Mouse (Mus musculus): ENCODE results near the gene Gdpd3. TPM values are rescaled to one million over a fixed set of nuclear protein-coding genes. Genes with fewer than 3 reads are reported as not detected.

Gdpd3 gene
- polyA plus RNA-seq, 1 experiment from 2014 or later = 1.7 TPM

DNA sequence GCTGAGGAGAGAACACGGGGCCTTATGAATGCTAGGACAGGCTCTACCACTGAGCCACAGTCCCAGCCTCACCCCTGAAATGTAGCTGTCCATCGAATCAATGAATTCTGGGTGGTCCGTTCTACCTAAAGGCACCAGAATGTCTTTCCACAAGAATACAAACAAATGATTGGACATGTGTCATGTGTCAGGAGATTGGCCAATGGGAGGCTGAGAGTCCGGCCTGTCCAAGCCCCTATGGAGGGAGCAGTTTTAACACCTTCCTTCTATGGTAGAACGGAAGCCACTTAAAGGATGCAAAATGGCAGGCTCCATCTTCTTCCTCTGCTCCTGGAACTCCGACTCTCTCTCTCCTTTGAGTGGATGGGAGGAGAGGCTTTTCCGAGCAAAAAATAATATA, 51.5 kb downstream of the Gdpd3 start:
- 83% methylated on average over 7 of the region's 7 CpGs for WGBS
- no peak for ATAC-seq

DNA sequence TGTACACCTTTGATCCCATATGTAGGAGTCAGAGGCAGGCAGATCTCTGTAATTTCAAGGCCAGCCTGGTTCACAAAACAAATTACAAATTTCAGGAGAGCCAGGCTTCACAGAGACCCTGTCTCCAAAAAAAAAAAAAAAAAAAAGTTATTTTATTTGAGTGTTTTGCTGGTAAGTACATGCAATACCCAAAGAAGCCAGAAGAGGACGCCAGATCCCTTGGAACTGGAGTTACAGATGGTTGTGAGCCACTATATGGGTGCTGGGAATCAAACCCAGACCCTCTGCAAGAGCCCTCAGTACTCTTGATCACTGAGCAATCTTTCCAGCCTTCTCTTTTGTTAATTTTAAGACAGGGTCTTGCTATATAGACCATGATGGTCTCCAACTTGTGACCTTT, 52.7 kb downstream of the Gdpd3 start:
- Histone ChIP-seq H3K36me3 (ENCODE audit: poor library complexity, severe bottlenecking) (no peaks in the 10 kb centered on the region), H3K27ac (no peak overlapping the region), H3K4me2 (no peak overlapping the region), H3K4me1 (peaks cover 15% of the 10 kb centered on the region), H3K27me3 (no peaks in the 10 kb centered on the region; the same call in 1 of the 2 replicates), H3K4me3 (no peak overlapping the region), H3K9me3 (replicated peaks) (no peaks in the 10 kb centered on the region; the same call in 1 of the 2 replicates), H3K9ac (no peak overlapping the region)
- WGBS = 35% methylated on average over 1 of the region's 1 CpGs
- no peak for ATAC-seq

More for the DNA sequence above, 51.5 kb downstream of the Gdpd3 start:
- Histone ChIP-seq H3K36me3 (ENCODE audit: poor library complexity, severe bottlenecking) (no peaks in the 10 kb centered on the region), H3K4me2 (no peak overlapping the region), H3K4me3 (no peak overlapping the region), H3K9me3 (replicated peaks) (no peaks in the 10 kb centered on the region; the same call in 1 of the 2 replicates), H3K27me3 (no peaks in the 10 kb centered on the region; the same call in 1 of the 2 replicates), H3K27ac (no peak overlapping the region), H3K4me1 (peaks cover 7% of the 10 kb centered on the region), H3K9ac (no peak overlapping the region)

DNA sequence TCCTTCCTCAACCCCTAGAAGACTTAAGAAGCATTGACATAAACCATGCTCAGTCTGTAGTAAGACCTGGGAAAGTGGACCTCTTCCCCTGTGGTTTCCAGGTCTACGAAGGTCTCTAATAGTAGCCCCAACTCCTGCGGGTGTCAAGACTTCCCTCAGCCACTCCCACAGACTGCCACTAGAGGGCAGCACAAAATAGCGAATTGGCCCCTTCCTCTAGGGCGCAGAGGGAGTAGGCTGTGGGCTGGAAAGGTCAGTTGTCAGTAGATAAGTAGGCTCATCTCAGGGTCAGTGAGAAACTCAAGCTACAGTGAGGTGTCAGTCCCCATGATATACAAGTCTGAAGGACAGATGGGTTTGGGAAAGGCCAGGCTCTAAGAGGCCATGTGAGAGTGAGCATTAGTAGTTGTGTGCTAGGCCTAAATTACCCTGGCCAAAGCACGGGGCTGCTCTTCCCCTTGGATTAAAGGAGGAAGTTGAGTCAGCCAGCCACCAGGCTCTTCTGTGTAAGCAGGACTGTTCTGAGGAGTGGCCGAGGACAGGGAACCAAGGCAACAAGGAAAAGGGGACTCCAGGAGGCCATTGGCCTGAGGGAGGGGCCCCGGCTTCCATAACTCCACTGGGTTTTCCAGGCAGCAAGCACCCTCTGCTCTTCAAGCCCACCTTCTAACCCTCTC, 55.8 kb downstream of the Gdpd3 start:
- 25% methylated on average over 7 of the region's 7 CpGs for WGBS
- H3K4me3 ChIP-seq = 0 out of 2 replicates have a peak overlapping the region, but pooled peaks have one; percentile 69
- peak; percentile 28; the same call in 1 of the 2 replicates for ATAC-seq

DNA sequence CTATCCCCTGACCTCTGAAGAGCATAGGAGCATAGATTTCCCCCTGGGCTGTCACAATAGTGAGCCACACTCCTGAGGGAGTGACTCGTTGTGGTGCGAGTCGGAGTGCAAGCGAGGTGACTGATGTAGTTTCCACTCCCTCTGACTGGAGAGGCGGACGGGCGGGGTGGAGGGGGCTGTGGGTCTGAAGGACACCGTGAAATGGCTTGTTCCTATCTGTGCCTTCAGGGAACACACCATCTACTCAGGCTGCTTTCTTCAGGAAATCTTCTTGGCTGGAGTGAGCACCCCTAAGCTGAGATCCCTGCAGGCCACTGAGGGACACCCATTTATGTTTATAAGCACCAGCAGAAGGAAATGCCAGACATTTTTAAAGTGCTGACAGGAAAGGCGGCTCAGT, 56.6 kb downstream of the Gdpd3 start:
- no peaks in the 10 kb centered on the region for H3K27me3 ChIP-seq
- peak overlapping the region; percentile 76 for H3K4me2 ChIP-seq
- WGBS = 18% methylated on average over 9 of the region's 9 CpGs
- H3K27ac ChIP-seq = peak overlapping the region; percentile 78
- peak overlapping the region; percentile 69 for H3K4me3 ChIP-seq
- H3K36me3 ChIP-seq (ENCODE audit: poor library complexity, severe bottlenecking) = no peaks in the 10 kb centered on the region
- H3K9ac ChIP-seq = peak overlapping the region; percentile 83
- peaks cover 46% of the 10 kb centered on the region for H3K4me1 ChIP-seq
- no peaks in the 10 kb centered on the region; the same call in 1 of the 2 replicates for H3K9me3 ChIP-seq (replicated peaks)
- ATAC-seq = peak; percentile 41

More for the DNA sequence above, 55.8 kb downstream of the Gdpd3 start:
- H3K36me3 ChIP-seq (ENCODE audit: poor library complexity, severe bottlenecking) = no peaks in the 10 kb centered on the region
- H3K27me3 ChIP-seq = no peaks in the 10 kb centered on the region; the same call in 1 of the 2 replicates
- peak overlapping the region; percentile 76 for H3K4me2 ChIP-seq
- H3K9me3 ChIP-seq (replicated peaks) = no peaks in the 10 kb centered on the region; the same call in 1 of the 2 replicates
- H3K9ac ChIP-seq = peak overlapping the region; percentile 83
- H3K27ac ChIP-seq = peak overlapping the region; percentile 78
- H3K4me1 ChIP-seq = peaks cover 41% of the 10 kb centered on the region

DNA sequence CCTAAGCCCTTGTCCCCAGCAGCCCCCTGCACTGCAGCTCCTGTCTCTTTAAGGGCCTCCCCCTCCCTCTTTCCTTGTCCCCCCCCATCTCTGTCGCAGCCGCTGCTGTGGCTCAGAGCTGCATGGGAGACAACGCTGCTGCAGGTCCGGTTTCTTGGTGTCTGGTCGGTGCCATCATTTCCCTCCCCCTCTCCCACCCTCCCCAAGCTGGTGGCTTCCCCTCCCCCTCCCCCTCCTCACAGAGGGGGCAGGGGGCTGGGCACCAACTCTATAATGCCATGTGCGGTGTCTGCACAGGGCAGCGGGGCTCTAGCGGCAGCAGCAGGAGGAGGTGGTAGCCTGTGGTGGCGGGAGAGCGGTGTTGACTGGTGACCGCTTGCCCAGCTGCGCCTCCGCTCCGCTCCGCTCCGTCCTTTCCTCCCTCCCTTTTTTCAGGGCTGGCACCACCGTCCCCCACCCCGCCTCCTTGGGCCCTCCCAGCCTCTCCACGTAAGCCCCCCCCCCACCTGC, 57.1 kb downstream of the Gdpd3 start:
- H3K4me1 ChIP-seq = peaks cover 46% of the 10 kb centered on the region
- peak overlapping the region; percentile 78 for H3K27ac ChIP-seq
- H3K9ac ChIP-seq = peak overlapping the region; percentile 83
- no peaks in the 10 kb centered on the region for H3K27me3 ChIP-seq
- H3K4me2 ChIP-seq = peak overlapping the region; percentile 76
- no peaks in the 10 kb centered on the region for H3K36me3 ChIP-seq (ENCODE audit: poor library complexity, severe bottlenecking)
- no peaks in the 10 kb centered on the region; the same call in 1 of the 2 replicates for H3K9me3 ChIP-seq (replicated peaks)
- WGBS = 0% methylated on average over 6 of the region's 19 CpGs
- peak; percentile 80 for ATAC-seq
- H3K4me3 ChIP-seq = peak overlapping the region; percentile 69

DNA sequence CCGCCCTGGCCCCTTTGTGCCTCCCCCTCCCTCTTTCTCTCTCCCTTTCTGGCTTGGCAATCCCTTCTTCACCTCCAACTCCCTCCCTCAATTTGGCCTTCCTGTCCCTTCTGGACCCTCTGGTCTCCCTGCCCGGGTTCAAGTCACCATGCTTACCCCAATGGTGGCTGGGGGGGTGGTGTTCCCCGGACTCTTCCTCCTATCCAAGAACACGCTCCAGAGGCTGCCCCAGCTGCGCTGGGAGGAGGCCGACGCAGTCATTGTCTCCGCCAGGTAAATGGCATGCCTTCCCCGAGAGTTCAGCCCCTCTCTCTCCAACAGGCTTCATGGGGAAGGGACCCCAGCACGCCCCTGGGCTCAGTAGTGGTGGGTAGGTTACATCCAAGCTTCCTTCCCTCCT, 57.8 kb downstream of the Gdpd3 start:
- peak overlapping the region; percentile 69 for H3K4me3 ChIP-seq
- peak overlapping the region; percentile 78 for H3K27ac ChIP-seq
- no peaks in the 10 kb centered on the region; the same call in 1 of the 2 replicates for H3K9me3 ChIP-seq (replicated peaks)
- H3K27me3 ChIP-seq = no peaks in the 10 kb centered on the region
- H3K9ac ChIP-seq = peak overlapping the region; percentile 83
- WGBS = 4% methylated on average over 10 of the region's 10 CpGs
- peaks cover 5% of the 10 kb centered on the region for H3K36me3 ChIP-seq (ENCODE audit: poor library complexity, severe bottlenecking)
- no peak for ATAC-seq
- peaks cover 46% of the 10 kb centered on the region for H3K4me1 ChIP-seq
- H3K4me2 ChIP-seq = peak overlapping the region; percentile 76

Other genes with a start within 250 kb of the Gdpd3 start
- gene Eif3c, start 199.9 kb upstream of the Gdpd3 start, polyA plus RNA-seq (2015; fragmentation: Nextera tagmentation; extraction: Ambion mirVana) = 209 and 212 TPM in 2 replicates
- 0.38 and 0.46 TPM in 2 replicates for gene Apobr, start 181.4 kb upstream of the Gdpd3 start, polyA plus RNA-seq (2015; fragmentation: Nextera tagmentation; extraction: Ambion mirVana)
- gene Cln3, start 180.5 kb upstream of the Gdpd3 start, polyA plus RNA-seq (2015; fragmentation: Nextera tagmentation; extraction: Ambion mirVana) = 26.3 and 30.8 TPM in 2 replicates
- gene Il27, start 171.4 kb upstream of the Gdpd3 start, polyA plus RNA-seq (2015; fragmentation: Nextera tagmentation; extraction: Ambion mirVana) = not detected in 2 replicates
- gene Nupr1, start 135.5 kb upstream of the Gdpd3 start, polyA plus RNA-seq (2015; fragmentation: Nextera tagmentation; extraction: Ambion mirVana) = 2.1 and 2.5 TPM in 2 replicates
- 57.3 and 64.6 TPM in 2 replicates for gene Sgf29, start 117.0 kb upstream of the Gdpd3 start, polyA plus RNA-seq (2015; fragmentation: Nextera tagmentation; extraction: Ambion mirVana)
- 0.46 and 0.68 TPM in 2 replicates for gene Sult1a1, start 89.9 kb upstream of the Gdpd3 start, polyA plus RNA-seq (2015; fragmentation: Nextera tagmentation; extraction: Ambion mirVana)
- 183 and 187 TPM in 2 replicates for gene Bola2, start 70.9 kb upstream of the Gdpd3 start, polyA plus RNA-seq (2015; fragmentation: Nextera tagmentation; extraction: Ambion mirVana)
- gene Slx1b, start 70.5 kb upstream of the Gdpd3 start, polyA plus RNA-seq (2015; fragmentation: Nextera tagmentation; extraction: Ambion mirVana) = 16.6 TPM in 2 replicates
- 72.7 and 77.1 TPM in 2 replicates for gene Coro1a, start 58.5 kb upstream of the Gdpd3 start, polyA plus RNA-seq (2015; fragmentation: Nextera tagmentation; extraction: Ambion mirVana)
- 75.3 and 78.3 TPM in 2 replicates for gene Mapk3, start 6.7 kb upstream of the Gdpd3 start, polyA plus RNA-seq (2015; fragmentation: Nextera tagmentation; extraction: Ambion mirVana)
- 124 and 143 TPM in 2 replicates for gene Ypel3, start 10.6 kb downstream of the Gdpd3 start, polyA plus RNA-seq (2015; fragmentation: Nextera tagmentation; extraction: Ambion mirVana)
- 0.43 and 0.55 TPM in 2 replicates for gene Tbx6, start 15.1 kb downstream of the Gdpd3 start, polyA plus RNA-seq (2015; fragmentation: Nextera tagmentation; extraction: Ambion mirVana)
- 246 and 258 TPM in 2 replicates for gene Ppp4c, start 26.2 kb downstream of the Gdpd3 start, polyA plus RNA-seq (2015; fragmentation: Nextera tagmentation; extraction: Ambion mirVana)
- gene Fam57b, start 31.3 kb downstream of the Gdpd3 start, polyA plus RNA-seq (2015; fragmentation: Nextera tagmentation; extraction: Ambion mirVana) = 27.0 and 30.0 TPM in 2 replicates
- gene 4930451I11Rik, start 65.3 kb downstream of the Gdpd3 start, polyA plus RNA-seq (2015; fragmentation: Nextera tagmentation; extraction: Ambion mirVana) = not detected in 2 replicates
- gene Doc2a, start 81.1 kb downstream of the Gdpd3 start, polyA plus RNA-seq (2015; fragmentation: Nextera tagmentation; extraction: Ambion mirVana) = 4.1 and 4.2 TPM in 2 replicates
- gene Hirip3, start 95.6 kb downstream of the Gdpd3 start, polyA plus RNA-seq (2015; fragmentation: Nextera tagmentation; extraction: Ambion mirVana) = 47.7 and 49.1 TPM in 2 replicates
- 94.9 and 96.2 TPM in 2 replicates for gene Ino80e, start 96.0 kb downstream of the Gdpd3 start, polyA plus RNA-seq (2015; fragmentation: Nextera tagmentation; extraction: Ambion mirVana)
- gene Taok2, start 118.4 kb downstream of the Gdpd3 start, polyA plus RNA-seq (2015; fragmentation: Nextera tagmentation; extraction: Ambion mirVana) = 51.9 and 60.0 TPM in 2 replicates
- 30.5 and 35.3 TPM in 2 replicates for gene Tmem219, start 156.6 kb downstream of the Gdpd3 start, polyA plus RNA-seq (2015; fragmentation: Nextera tagmentation; extraction: Ambion mirVana)
- gene Kctd13, start 162.5 kb downstream of the Gdpd3 start, polyA plus RNA-seq (2015; fragmentation: Nextera tagmentation; extraction: Ambion mirVana) = 69.4 and 69.8 TPM in 2 replicates
- 2.5 and 5.1 TPM in 2 replicates for gene Asphd1, start 183.2 kb downstream of the Gdpd3 start, polyA plus RNA-seq (2015; fragmentation: Nextera tagmentation; extraction: Ambion mirVana)
- 16.8 and 18.4 TPM in 2 replicates for gene Sez6l2, start 184.2 kb downstream of the Gdpd3 start, polyA plus RNA-seq (2015; fragmentation: Nextera tagmentation; extraction: Ambion mirVana)
- 82.9 and 95.8 TPM in 2 replicates for gene Cdipt, start 209.6 kb downstream of the Gdpd3 start, polyA plus RNA-seq (2015; fragmentation: Nextera tagmentation; extraction: Ambion mirVana)
- 0.42 and 1.2 TPM in 2 replicates for gene Cdiptos, start 209.8 kb downstream of the Gdpd3 start, polyA plus RNA-seq (2015; fragmentation: Nextera tagmentation; extraction: Ambion mirVana)
- gene Mvp, start 248.3 kb downstream of the Gdpd3 start, polyA plus RNA-seq (2015; fragmentation: Nextera tagmentation; extraction: Ambion mirVana) = 2.5 and 3.2 TPM in 2 replicates